Mouse (Mus musculus): Measurements from ENCODE around the gene Sfr1. TPM values are rescaled to one million over a fixed set of nuclear protein-coding genes. Genes with fewer than 3 reads are reported as not detected.

The Sfr1 gene
- polyA plus RNA-seq, 1 experiment from 2014 or later, result 293 TPM

- 83% methylated on average over 7 of the region's 7 CpGs for WGBS
- Histone ChIP-seq H3K9ac (ENCODE audit: low read length) (no peak overlapping the region), H3K4me2 (ENCODE audit: low read depth, low read length) (no peak overlapping the region), H3K9me3 (replicated peaks; ENCODE audit: control insufficient read depth, low read length) (no peaks in the 10 kb centered on the region), H3K27ac (ENCODE audit: low read length) (no peak overlapping the region), H3K27me3 (ENCODE audit: control insufficient read depth, insufficient read depth, low read length) (no peaks in the 10 kb centered on the region), H3K4me3 (replicated peaks; ENCODE audit: low read length) (no peak overlapping the region), H3K36me3 (ENCODE audit: control insufficient read depth, insufficient read depth, low read length) (no peaks in the 10 kb centered on the region), H3K4me1 (ENCODE audit: control insufficient read depth, insufficient read depth, low read length) (no peaks in the 10 kb centered on the region)
- no peak for ATAC-seq (ENCODE audit: insufficient read depth, low FRiP score)
These were observed 48.7 kb downstream of the Sfr1 start for GRCm38 (mm10) chr19:47780145-47780544.

DNA sequence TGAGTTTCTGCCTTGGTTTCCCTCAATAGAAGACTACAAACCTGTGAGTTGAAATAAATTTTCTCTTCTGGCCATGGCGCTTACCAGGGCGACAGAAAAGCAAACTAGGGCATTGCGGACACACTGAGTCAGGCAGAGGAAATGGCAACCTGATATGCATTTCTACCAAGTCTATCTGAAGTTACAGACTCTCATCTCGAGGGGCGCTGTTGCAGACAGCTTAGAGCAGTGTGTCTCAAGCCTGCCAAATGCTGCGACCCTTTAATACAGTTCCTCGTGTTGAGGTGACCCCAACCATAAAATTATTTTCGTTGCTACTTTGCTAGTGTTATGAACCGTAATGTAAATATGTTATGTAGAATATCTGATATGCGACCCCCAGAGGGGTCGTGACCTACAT is 49.5 kb downstream of the Sfr1 start:
- Histone ChIP-seq H3K4me3 (replicated peaks; ENCODE audit: low read length) (no peak overlapping the region), H3K27ac (ENCODE audit: low read length) (no peak overlapping the region), H3K9ac (ENCODE audit: low read length) (no peak overlapping the region), H3K27me3 (ENCODE audit: control insufficient read depth, insufficient read depth, low read length) (no peaks in the 10 kb centered on the region), H3K4me2 (ENCODE audit: low read depth, low read length) (no peak overlapping the region), H3K9me3 (replicated peaks; ENCODE audit: control insufficient read depth, low read length) (no peaks in the 10 kb centered on the region), H3K36me3 (ENCODE audit: control insufficient read depth, insufficient read depth, low read length) (no peaks in the 10 kb centered on the region), H3K4me1 (ENCODE audit: control insufficient read depth, insufficient read depth, low read length) (no peaks in the 10 kb centered on the region)
- 73% methylated on average over 11 of the region's 11 CpGs for WGBS
- no peak for ATAC-seq (ENCODE audit: insufficient read depth, low FRiP score)

GRCm38 (mm10) chr19:47783898-47784297 is 52.4 kb downstream of the Sfr1 start:
- ATAC-seq (ENCODE audit: insufficient read depth, low FRiP score), result no peak
- Histone ChIP-seq H3K27me3 (ENCODE audit: control insufficient read depth, insufficient read depth, low read length) (no peaks in the 10 kb centered on the region), H3K9me3 (replicated peaks; ENCODE audit: control insufficient read depth, low read length) (no peaks in the 10 kb centered on the region), H3K27ac (ENCODE audit: low read length) (no peak overlapping the region), H3K4me1 (ENCODE audit: control insufficient read depth, insufficient read depth, low read length) (no peaks in the 10 kb centered on the region), H3K9ac (ENCODE audit: low read length) (no peak overlapping the region), H3K36me3 (ENCODE audit: control insufficient read depth, insufficient read depth, low read length) (no peaks in the 10 kb centered on the region), H3K4me2 (ENCODE audit: low read depth, low read length) (no peak overlapping the region), H3K4me3 (replicated peaks; ENCODE audit: low read length) (no peak overlapping the region)
- WGBS, result 86% methylated on average over 6 of the region's 6 CpGs

Small RNA genes within 50 kb of the gene (microRNA-seq; reads per million reads assigned to microRNA genes)
- gene Mir8090, result not detected

Other genes starting within 250 kb of the Sfr1 start
- gene Stn1, start 194.2 kb upstream of the Sfr1 start, polyA plus RNA-seq (2015; fragmentation: Nextera tagmentation; extraction: Ambion mirVana), result 49.7 and 55.4 TPM in 2 replicates
- 18.0 and 18.8 TPM in 2 replicates for gene Slk, start 152.0 kb upstream of the Sfr1 start, polyA plus RNA-seq (2015; fragmentation: Nextera tagmentation; extraction: Ambion mirVana)
- 12.8 and 16.0 TPM in 2 replicates for gene Col17a1, start 39.6 kb upstream of the Sfr1 start, polyA plus RNA-seq (2015; fragmentation: Nextera tagmentation; extraction: Ambion mirVana)
- gene Gsto1, start 123.3 kb downstream of the Sfr1 start, polyA plus RNA-seq (2015; fragmentation: Nextera tagmentation; extraction: Ambion mirVana), result 2,215 and 3,106 TPM in 2 replicates
- 2.0 and 2.6 TPM in 2 replicates for gene Gsto2, start 133.9 kb downstream of the Sfr1 start, polyA plus RNA-seq (2015; fragmentation: Nextera tagmentation; extraction: Ambion mirVana)
- gene Cfap43, start 187.6 kb downstream of the Sfr1 start, polyA plus RNA-seq (2015; fragmentation: Nextera tagmentation; extraction: Ambion mirVana), result 1.1 TPM in 2 replicates
- gene Itprip, start 187.6 kb downstream of the Sfr1 start, polyA plus RNA-seq (2015; fragmentation: Nextera tagmentation; extraction: Ambion mirVana), result 18.7 and 20.1 TPM in 2 replicates
- gene Cfap58, start 206.0 kb downstream of the Sfr1 start, polyA plus RNA-seq (2015; fragmentation: Nextera tagmentation; extraction: Ambion mirVana), result 0.04 TPM in 1 of 2 replicates, not detected in the other

Measured in stomach, embryonic 16.5 days (tissue).